Mouse (Mus musculus): Measurements from ENCODE around the gene Gdpd5. TPM values are rescaled to one million over a fixed set of nuclear protein-coding genes. Genes with fewer than 3 reads are reported as not detected.

Gdpd5 gene
- total RNA-seq, 4 experiments from 2014 or later = 17.4 to 32.6 (median 21.4) TPM

- no peak for DNase-seq (ENCODE audit: low spot score in 2 of 2)
Observed at GRCm38 (mm10) chr7:99438881-99439280, 57.7 kb downstream of the Gdpd5 start.

GRCm38 (mm10) chr7:99441534-99442072, 60.4 kb downstream of the Gdpd5 start:
- no peak for DNase-seq (ENCODE audit: low spot score in 2 of 2)

GRCm38 (mm10) chr7:99443164-99443563, 62.0 kb downstream of the Gdpd5 start:
- no peak for DNase-seq (ENCODE audit: low spot score in 2 of 2)

- DNase-seq (ENCODE audit: low spot score in 2 of 2) = no peak
Observed at GRCm38 (mm10) chr7:99444012-99444411, 62.8 kb downstream of the Gdpd5 start.

GRCm38 (mm10) chr7:99445833-99446232, 64.6 kb downstream of the Gdpd5 start:
- no peak for DNase-seq (ENCODE audit: low spot score in 2 of 2)

- DNase-seq (ENCODE audit: low spot score in 2 of 2) = no peak
Observed at GRCm38 (mm10) chr7:99447323-99447722, 66.1 kb downstream of the Gdpd5 start.

GRCm38 (mm10) chr7:99448619-99449018, 67.4 kb downstream of the Gdpd5 start:
- no peak for DNase-seq (ENCODE audit: low spot score in 2 of 2)

- no peak for DNase-seq (ENCODE audit: low spot score in 2 of 2)
Observed at GRCm38 (mm10) chr7:99449063-99449462, 67.8 kb downstream of the Gdpd5 start.

- peak; percentile 60 to 71 for DNase-seq (ENCODE audit: low spot score in 2 of 2)
Observed at GRCm38 (mm10) chr7:99449751-99450150, 68.5 kb downstream of the Gdpd5 start.

- DNase-seq (ENCODE audit: low spot score in 2 of 2) = peak; percentile 71 to 77
Observed at GRCm38 (mm10) chr7:99450703-99451102, 69.5 kb downstream of the Gdpd5 start.

- DNase-seq (ENCODE audit: low spot score in 2 of 2) = no peak
Observed at GRCm38 (mm10) chr7:99452859-99453258, 71.6 kb downstream of the Gdpd5 start.

- no peak for DNase-seq (ENCODE audit: low spot score in 2 of 2)
Observed at GRCm38 (mm10) chr7:99454044-99454443, 72.8 kb downstream of the Gdpd5 start.

GRCm38 (mm10) chr7:99458849-99459248, 77.6 kb downstream of the Gdpd5 start:
- DNase-seq (ENCODE audit: low spot score in 2 of 2) = peak; percentile 46 to 67

GRCm38 (mm10) chr7:99459888-99460652, 78.9 kb downstream of the Gdpd5 start:
- DNase-seq (ENCODE audit: low spot score in 2 of 2) = no peak

GRCm38 (mm10) chr7:99463120-99463519, 81.9 kb downstream of the Gdpd5 start:
- DNase-seq (ENCODE audit: low spot score in 2 of 2) = no peak

- DNase-seq (ENCODE audit: low spot score in 2 of 2) = no peak
Observed at GRCm38 (mm10) chr7:99465811-99466210, 84.6 kb downstream of the Gdpd5 start, which contains the start of gene Klhl35. TSS of gene Klhl35 (plus strand) at chr7:99466004.

GRCm38 (mm10) chr7:99467916-99468282, 86.7 kb downstream of the Gdpd5 start:
- DNase-seq (ENCODE audit: low spot score in 2 of 2) = no peak

- peak in 1 of 2 experiments; percentile 66 for DNase-seq (ENCODE audit: low spot score in 2 of 2)
Observed at GRCm38 (mm10) chr7:99468283-99469132, 87.3 kb downstream of the Gdpd5 start.

GRCm38 (mm10) chr7:99469680-99470405, 88.6 kb downstream of the Gdpd5 start:
- no peak for DNase-seq (ENCODE audit: low spot score in 2 of 2)

- DNase-seq (ENCODE audit: low spot score in 2 of 2) = no peak
Observed at GRCm38 (mm10) chr7:99471578-99471977, 90.4 kb downstream of the Gdpd5 start.

- DNase-seq (ENCODE audit: low spot score in 2 of 2) = no peak
Observed at GRCm38 (mm10) chr7:99473638-99474407, 92.6 kb downstream of the Gdpd5 start.
